Mouse (Mus musculus) cerebellum, adult 11 months (tissue): ENCODE data around the gene Spocd1.

Experiments
- DNase-seq: peaks from one replicate; pipeline ENCODE4 v3.0.0; 2022

The Spocd1 gene

DNA sequence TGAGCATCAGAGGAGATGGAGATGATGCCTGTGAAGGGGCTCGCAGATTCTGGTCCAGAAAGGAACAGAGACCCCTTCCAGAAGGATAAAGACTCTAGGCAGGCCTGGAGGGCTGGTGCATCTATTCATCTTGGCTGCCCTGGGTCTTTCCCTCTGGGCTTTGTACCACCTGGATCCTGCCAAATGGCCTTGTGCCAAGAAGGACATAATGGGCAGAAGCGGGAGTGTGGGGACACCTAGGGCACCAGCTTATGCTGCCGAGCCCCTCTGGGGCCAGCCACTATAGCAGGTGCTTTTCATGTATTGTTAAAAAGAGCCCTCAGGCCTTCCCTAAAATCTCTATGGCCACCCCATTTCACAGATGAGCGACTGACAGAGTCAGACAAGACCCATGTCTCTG, 49.2 kb downstream of the Spocd1 start:
- DNase-seq: no peak

DNA sequence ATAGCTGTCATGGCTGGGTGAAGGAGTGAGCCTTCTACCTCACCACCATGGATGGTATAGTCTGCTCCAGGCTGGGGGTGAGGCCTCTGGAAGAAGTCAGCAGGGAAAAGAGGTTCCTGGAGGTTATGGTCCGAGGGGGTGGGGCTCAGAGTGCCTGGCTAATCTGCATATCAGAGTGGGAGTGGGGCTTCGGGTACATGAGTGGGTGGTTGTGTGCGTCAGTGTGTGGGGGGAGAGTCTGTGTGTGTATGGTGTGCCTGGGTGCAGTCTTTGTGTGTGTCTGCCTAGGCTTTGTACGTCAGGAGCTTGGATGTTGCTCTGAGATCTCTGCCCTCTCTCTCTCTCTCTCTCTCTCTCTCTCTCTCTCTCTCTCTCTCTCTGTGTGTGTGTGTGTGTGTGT, 49.9 kb downstream of the Spocd1 start:
- DNase-seq: no peak

DNA sequence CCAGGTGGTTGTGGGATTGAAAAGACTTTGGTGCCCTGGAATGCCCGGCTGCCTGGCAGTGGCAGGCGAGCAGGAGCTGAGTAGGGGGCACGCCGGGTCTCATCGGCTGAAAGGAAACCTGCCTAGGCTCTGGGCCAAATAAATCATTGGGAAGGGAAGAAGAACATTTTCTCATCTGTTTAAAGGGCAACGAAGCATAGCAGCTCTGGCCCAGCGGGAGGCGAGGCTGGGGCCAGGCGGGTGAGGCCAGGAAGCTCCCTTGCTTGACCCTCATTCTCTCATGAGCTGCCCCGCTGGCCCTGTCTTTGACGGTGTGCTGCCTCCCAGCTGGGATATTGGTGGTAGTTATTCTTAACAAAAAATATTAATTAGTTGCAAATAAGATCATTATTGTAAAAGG, 52.6 kb downstream of the Spocd1 start:
- DNase-seq: no peak

GRCm38 (mm10) chr4:129983046-129983445, 54.0 kb downstream of the Spocd1 start:
- no peak for DNase-seq

DNA sequence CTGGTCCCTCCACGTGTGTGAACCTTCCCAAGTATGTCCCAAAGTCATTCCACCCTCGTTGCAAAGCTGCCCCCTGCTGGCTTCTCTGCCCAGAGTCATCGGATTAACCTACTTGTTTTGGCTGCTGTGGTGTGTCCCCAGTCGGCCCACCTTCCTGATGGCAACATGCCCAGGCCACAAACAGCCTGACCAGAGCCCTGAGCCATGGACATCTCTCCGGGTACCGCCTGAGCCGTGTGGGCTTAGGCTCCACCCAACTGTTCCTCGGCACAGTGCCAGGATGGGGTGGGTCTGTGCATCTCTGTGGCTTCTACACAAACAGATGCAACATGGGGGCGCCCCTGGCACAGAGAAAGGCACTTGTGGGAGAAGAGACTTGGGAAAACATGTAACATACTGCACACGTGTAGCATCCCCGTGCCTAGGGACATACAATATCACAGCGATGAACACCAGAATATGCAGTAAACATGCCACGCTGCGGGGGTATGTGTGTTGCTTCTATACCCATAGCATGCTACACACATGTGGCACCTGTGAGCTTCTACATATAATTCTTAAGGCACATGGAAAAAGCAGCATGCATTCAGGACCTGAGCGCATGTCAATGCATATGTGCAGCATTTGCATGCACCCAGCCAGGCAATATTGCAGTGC, 54.8 kb downstream of the Spocd1 start:
- DNase-seq: peak; percentile 80

GRCm38 (mm10) chr4:129984421-129985061, 55.5 kb downstream of the Spocd1 start, which contains the start of gene Adgrb2:
Gene Adgrb2 (plus strand): TSS chr4:129984870.
- DNase-seq: no peak

- DNase-seq: no peak
Measured at GRCm38 (mm10) chr4:129985161-129985670, 56.2 kb downstream of the Spocd1 start.

GRCm38 (mm10) chr4:129985671-129986441, 56.8 kb downstream of the Spocd1 start:
- DNase-seq: peak; percentile 78

DNA sequence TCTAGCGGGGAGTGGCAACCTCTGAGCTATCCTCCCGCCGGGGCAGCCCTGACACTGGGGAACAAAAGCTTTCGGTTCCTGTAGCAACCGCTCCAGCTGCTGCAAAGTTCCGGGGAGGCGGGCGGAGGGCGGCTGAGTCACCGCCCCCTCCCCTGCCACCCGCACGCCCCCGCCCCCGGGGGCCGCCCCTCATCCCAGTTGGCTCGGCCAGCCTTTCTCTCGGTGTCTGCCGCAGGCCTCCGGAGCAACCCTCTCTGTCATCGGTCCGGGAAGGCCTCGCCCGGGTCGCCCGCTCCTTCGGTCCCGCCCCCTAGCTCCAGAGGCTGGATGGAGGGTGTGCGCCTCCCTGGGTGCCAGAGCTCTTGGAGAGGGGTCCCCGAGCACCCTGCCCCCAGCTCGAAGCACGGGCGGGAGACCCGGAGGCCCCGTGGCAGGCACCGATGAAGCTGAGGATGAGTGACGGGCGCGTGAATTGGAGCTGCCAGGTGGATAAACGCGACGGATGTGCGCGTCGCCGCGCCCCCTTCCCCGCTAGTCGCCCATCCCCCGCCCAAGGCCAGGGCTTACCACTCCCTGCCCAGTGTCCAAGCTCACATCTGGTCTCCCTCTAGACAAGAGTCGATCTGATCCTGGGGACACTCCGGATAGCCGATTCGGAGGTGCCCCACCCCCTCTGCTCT, 58.9 kb downstream of the Spocd1 start:
- DNase-seq: no peak

DNA sequence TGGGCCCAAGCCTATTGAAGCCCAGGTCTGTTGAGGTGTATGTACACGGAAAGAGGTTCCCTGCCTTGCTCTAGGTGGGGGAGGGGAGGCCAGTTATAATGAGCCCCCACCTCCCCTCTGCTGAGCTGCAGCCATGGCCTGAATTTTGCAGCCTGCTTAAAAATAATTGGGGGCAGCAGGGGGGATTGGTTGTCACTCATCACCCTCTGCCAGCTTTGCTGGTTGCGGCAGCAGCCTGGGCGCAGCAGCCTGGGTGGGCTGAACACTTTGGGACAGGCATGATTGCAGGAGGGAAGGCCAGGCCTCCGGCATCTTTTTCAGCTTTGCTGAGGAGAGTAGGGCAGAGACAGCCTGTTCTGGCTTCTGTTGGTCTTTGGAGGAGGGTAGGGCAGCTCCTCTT, 60.9 kb downstream of the Spocd1 start:
- DNase-seq: no peak

DNA sequence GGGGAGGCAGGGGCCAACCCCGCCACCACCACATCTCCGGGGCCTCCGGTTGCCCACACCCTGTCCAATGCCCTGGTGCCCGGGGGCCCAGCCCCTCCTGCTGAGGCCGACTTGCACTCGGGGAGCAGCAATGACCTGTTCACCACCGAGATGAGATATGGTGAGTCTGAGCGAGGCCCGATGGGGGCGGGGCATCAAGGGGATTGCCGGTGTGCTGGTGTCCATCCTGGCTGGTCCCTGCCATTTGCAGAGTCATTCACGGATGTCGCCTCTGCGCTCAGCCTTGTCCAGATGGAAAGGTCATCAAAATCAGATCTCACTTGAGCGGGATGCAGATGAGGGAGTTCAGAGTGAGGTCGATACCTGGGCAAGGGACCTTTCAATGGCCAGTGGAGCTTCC, 63.7 kb downstream of the Spocd1 start:
- no peak for DNase-seq

GRCm38 (mm10) chr4:129993213-129993612, 64.2 kb downstream of the Spocd1 start:
- peak; percentile 52 for DNase-seq

- no peak for DNase-seq
Measured at GRCm38 (mm10) chr4:129993944-129994695, 65.1 kb downstream of the Spocd1 start.

- no peak for DNase-seq
Measured at GRCm38 (mm10) chr4:129994728-129995127, 65.7 kb downstream of the Spocd1 start.

- DNase-seq: no peak
Measured at GRCm38 (mm10) chr4:129995255-129995654, 66.2 kb downstream of the Spocd1 start.

DNA sequence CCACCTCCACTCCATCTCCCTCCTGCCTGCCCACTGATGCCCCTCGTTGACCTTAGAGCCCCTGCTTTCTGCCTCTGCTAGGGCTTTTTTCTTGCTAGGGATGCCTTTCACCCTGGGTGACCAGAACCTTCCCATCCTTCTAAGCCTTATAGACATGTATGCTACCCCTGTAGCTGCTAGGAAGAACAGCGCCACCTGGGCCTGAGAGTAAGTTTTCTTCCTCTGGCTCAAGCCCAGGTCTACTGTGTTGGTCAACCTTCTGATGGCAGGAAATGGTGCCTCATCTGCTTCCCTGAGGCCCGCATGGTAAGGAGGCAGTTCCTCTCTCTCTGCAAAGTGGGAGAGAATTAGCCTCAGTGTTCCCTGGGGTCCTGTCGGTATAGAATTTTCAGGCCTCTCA, 67.0 kb downstream of the Spocd1 start:
- DNase-seq: no peak

- DNase-seq: no peak
Measured at GRCm38 (mm10) chr4:129998124-129998523, 69.1 kb downstream of the Spocd1 start.

- DNase-seq: no peak
Measured at GRCm38 (mm10) chr4:130001710-130002109, 72.7 kb downstream of the Spocd1 start.

DNA sequence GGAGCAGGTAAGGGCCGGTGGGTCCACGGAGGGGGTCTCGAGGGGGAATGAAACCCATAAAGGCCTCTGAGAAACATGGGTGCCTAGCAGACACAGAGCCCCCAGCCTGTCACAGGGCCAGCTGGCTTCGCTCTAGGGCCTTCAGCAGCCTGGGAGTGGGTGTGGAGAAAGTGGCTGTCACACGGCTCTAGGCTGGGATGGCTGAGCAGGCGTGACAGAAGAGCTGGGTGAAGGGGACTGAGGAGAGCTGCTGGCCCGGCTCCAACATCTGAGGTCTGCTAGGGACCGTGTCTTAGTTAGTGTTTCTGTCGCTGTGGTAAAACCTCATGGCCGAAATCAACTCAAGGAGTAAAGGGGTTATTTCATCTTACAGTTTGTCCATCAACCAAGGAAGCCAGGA, 73.1 kb downstream of the Spocd1 start:
- DNase-seq: no peak

DNA sequence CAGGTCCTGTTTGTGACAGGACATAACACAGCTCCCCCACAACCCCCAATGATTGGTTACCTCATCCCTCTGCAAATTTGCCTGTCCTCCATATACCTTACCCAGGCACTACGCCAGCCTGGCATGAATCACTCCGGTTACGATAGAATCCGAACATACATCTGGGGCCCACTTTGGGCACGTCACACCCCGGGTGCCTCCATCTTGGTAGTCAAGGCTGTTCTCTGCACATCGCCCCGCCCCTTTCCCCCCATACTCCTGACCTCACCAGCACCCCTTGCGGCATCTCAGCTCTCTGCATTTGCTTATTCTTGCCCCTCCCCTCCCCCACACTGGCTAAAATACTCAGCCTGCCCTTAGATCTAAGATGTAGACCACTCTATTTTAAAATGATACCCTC, 76.5 kb downstream of the Spocd1 start:
- no peak for DNase-seq

DNA sequence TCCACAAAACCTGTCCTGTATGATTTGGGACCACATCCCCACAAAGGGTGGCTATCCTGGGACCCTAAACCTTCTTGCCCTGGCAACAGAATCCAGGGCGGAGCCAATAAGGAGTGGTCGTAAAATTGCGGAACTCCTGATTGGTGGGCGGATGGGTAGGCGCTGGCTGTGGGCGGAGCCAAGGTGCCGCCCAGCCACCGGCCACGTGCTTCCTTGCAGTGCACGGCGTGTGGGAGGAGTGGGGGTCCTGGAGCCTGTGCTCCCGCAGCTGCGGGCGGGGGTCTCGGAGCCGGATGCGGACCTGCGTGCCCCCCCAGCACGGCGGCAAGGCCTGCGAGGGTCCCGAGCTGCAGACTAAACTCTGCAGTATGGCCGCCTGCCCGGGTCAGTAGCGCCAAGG, 77.5 kb downstream of the Spocd1 start:
- no peak for DNase-seq
